Mouse (Mus musculus): Measurements from ENCODE around the gene Ppa1. TPM values are rescaled to one million over a fixed set of nuclear protein-coding genes. Genes with fewer than 3 reads are reported as not detected.

Gene Ppa1
- polyA plus RNA-seq, 1 experiment from 2014 or later: 392 TPM

- Histone ChIP-seq H3K4me1 (peaks cover 16% of the 10 kb centered on the region), H3K27me3 (ENCODE audit: poor library complexity, severe bottlenecking) (peaks cover 37% of the 10 kb centered on the region), H3K27ac (peak within 1 kb of the TSS; percentile 67), H3K9me3 (no peaks in the 10 kb centered on the region), H3K36me3 (replicated peaks) (no peaks in the 10 kb centered on the region), H3K4me3 (peak within 1 kb of the TSS; percentile 60)
- 17% methylated on average over 34 of the region's 36 CpGs for WGBS
- DNase-seq (ENCODE audit: extremely low spot score, low spot score): peak; percentile 82
Measured at GRCm38 (mm10) chr10:61714771-61715461, 66.6 kb downstream of the Ppa1 start, which contains the start of gene Aifm2. TSS of gene Aifm2 (plus strand) at chr10:61715263.

GRCm38 (mm10) chr10:61715462-61715837, 67.1 kb downstream of the Ppa1 start:
- WGBS: 4% methylated on average over 11 of the region's 11 CpGs
- Histone ChIP-seq H3K27me3 (ENCODE audit: poor library complexity, severe bottlenecking) (peaks cover 37% of the 10 kb centered on the region), H3K9me3 (no peaks in the 10 kb centered on the region; the same call in 1 of the 2 replicates), H3K36me3 (replicated peaks) (no peaks in the 10 kb centered on the region), H3K27ac (peak overlapping the region; percentile 67), H3K4me3 (peak overlapping the region; percentile 60), H3K4me1 (peaks cover 16% of the 10 kb centered on the region)
- DNase-seq (ENCODE audit: extremely low spot score, low spot score): no peak

GRCm38 (mm10) chr10:61715996-61716864, 67.9 kb downstream of the Ppa1 start:
- no peaks in the 10 kb centered on the region for H3K36me3 ChIP-seq (replicated peaks)
- peaks cover 37% of the 10 kb centered on the region for H3K27me3 ChIP-seq (ENCODE audit: poor library complexity, severe bottlenecking)
- 71% methylated on average over 7 of the region's 7 CpGs for WGBS
- no peaks in the 10 kb centered on the region; the same call in 1 of the 2 replicates for H3K9me3 ChIP-seq
- no peak for DNase-seq (ENCODE audit: extremely low spot score, low spot score)
- peak overlapping the region; percentile 60 for H3K4me3 ChIP-seq
- no peak overlapping the region for H3K27ac ChIP-seq
- H3K4me1 ChIP-seq: peaks cover 16% of the 10 kb centered on the region

- 90% methylated on average over 12 of the region's 12 CpGs for WGBS
- Histone ChIP-seq H3K27me3 (ENCODE audit: poor library complexity, severe bottlenecking) (peaks cover 37% of the 10 kb centered on the region), H3K27ac (no peak overlapping the region), H3K9me3 (no peaks in the 10 kb centered on the region; the same call in 1 of the 2 replicates), H3K36me3 (replicated peaks) (no peaks in the 10 kb centered on the region), H3K4me3 (no peak overlapping the region), H3K4me1 (peaks cover 16% of the 10 kb centered on the region)
- no peak for DNase-seq (ENCODE audit: extremely low spot score, low spot score)
Measured at GRCm38 (mm10) chr10:61717406-61718296, 69.3 kb downstream of the Ppa1 start.

GRCm38 (mm10) chr10:61720331-61720730, 72.0 kb downstream of the Ppa1 start:
- no peak overlapping the region for H3K4me3 ChIP-seq
- H3K4me1 ChIP-seq: peaks cover 8% of the 10 kb centered on the region
- no peaks in the 10 kb centered on the region for H3K36me3 ChIP-seq (replicated peaks)
- H3K27ac ChIP-seq: no peak overlapping the region
- 91% methylated on average over 7 of the region's 7 CpGs for WGBS
- H3K9me3 ChIP-seq: no peaks in the 10 kb centered on the region; the same call in 1 of the 2 replicates
- H3K27me3 ChIP-seq (ENCODE audit: poor library complexity, severe bottlenecking): peaks cover 15% of the 10 kb centered on the region
- DNase-seq (ENCODE audit: extremely low spot score, low spot score): no peak

GRCm38 (mm10) chr10:61722215-61722614, 73.9 kb downstream of the Ppa1 start:
- Histone ChIP-seq H3K27me3 (ENCODE audit: poor library complexity, severe bottlenecking) (no peaks in the 10 kb centered on the region; the same call in 1 of the 2 replicates), H3K4me3 (no peak overlapping the region), H3K36me3 (replicated peaks) (no peaks in the 10 kb centered on the region), H3K27ac (no peak overlapping the region), H3K9me3 (no peaks in the 10 kb centered on the region; the same call in 1 of the 2 replicates), H3K4me1 (no peaks in the 10 kb centered on the region)
- 87% methylated on average over 3 of the region's 3 CpGs for WGBS
- DNase-seq (ENCODE audit: extremely low spot score, low spot score): no peak

GRCm38 (mm10) chr10:61723271-61723670, 74.9 kb downstream of the Ppa1 start:
- Histone ChIP-seq H3K36me3 (replicated peaks) (no peaks in the 10 kb centered on the region), H3K4me1 (no peaks in the 10 kb centered on the region), H3K4me3 (no peak overlapping the region), H3K9me3 (no peaks in the 10 kb centered on the region; the same call in 1 of the 2 replicates), H3K27me3 (ENCODE audit: poor library complexity, severe bottlenecking) (no peaks in the 10 kb centered on the region), H3K27ac (no peak overlapping the region)
- no peak for DNase-seq (ENCODE audit: extremely low spot score, low spot score)
- 74% methylated on average over 6 of the region's 6 CpGs for WGBS

Other genes with a start within 250 kb of the Ppa1 start
- 0.42 and 0.50 TPM in 2 replicates for gene Nodal, start 230.6 kb upstream of the Ppa1 start, polyA plus RNA-seq (2016; fragmentation: Nextera tagmentation; extraction: Ambion mirVana)
- gene Eif4ebp2, start 195.9 kb upstream of the Ppa1 start, polyA plus RNA-seq (2016; fragmentation: Nextera tagmentation; extraction: Ambion mirVana): 98.9 and 104 TPM in 2 replicates
- 9.7 and 9.9 TPM in 2 replicates for gene Lrrc20, start 172.8 kb upstream of the Ppa1 start, polyA plus RNA-seq (2016; fragmentation: Nextera tagmentation; extraction: Ambion mirVana)
- gene Npffr1, start 53.1 kb upstream of the Ppa1 start, polyA plus RNA-seq (2016; fragmentation: Nextera tagmentation; extraction: Ambion mirVana): 0.05 and 0.07 TPM in 2 replicates
- 225 and 226 TPM in 2 replicates for gene Sar1a, start 31.7 kb downstream of the Ppa1 start, polyA plus RNA-seq (2016; fragmentation: Nextera tagmentation; extraction: Ambion mirVana)
- 25.5 and 26.3 TPM in 2 replicates for gene Tysnd1, start 47.0 kb downstream of the Ppa1 start, polyA plus RNA-seq (2016; fragmentation: Nextera tagmentation; extraction: Ambion mirVana)
- 8.9 and 9.2 TPM in 2 replicates for gene Aifm2, start 66.7 kb downstream of the Ppa1 start, polyA plus RNA-seq (2016; fragmentation: Nextera tagmentation; extraction: Ambion mirVana)
- gene H2afy2, start 135.6 kb downstream of the Ppa1 start, polyA plus RNA-seq (2016; fragmentation: Nextera tagmentation; extraction: Ambion mirVana): 327 and 330 TPM in 2 replicates

All from forebrain, embryonic 10.5 days (tissue).